In genomic region chr4:145193991-145194511, GRCm38 (mm10) we compare ENCODE assay signal across 8 mouse cellular contexts. TPM values are rescaled to one million over a fixed set of nuclear protein-coding genes. Genes with fewer than 3 reads are reported as not detected.
DNase-seq lines count a peak whose midpoint lies in the region; ATAC-seq and TF ChIP-seq lines count a peak whose summit lies in the region.

No protein-coding gene starts in this region.

- H3K27ac ChIP-seq in cortical plate, adult 2 months (ENCODE audit: insufficient read depth, low read length): peak overlapping the region; percentile 41; the same call in 1 of the 2 replicates
- peak overlapping the region; percentile 82 for H3K27ac ChIP-seq in hindbrain, postnatal 0 days
- peak overlapping the region; percentile 81 for H3K27ac ChIP-seq in liver, embryonic 12.5 days
- H3K27ac ChIP-seq in neural tube, embryonic 12.5 days: no peak overlapping the region

- under 1% methylated on average over 10 of the region's 10 CpGs for WGBS in hindbrain, postnatal 0 days
- WGBS in liver, embryonic 12.5 days (ENCODE audit: insufficient replicate concordance): 2% methylated on average over 10 of the region's 10 CpGs
- 1% methylated on average over 10 of the region's 10 CpGs for WGBS in neural tube, embryonic 12.5 days

- peak overlapping the region; percentile 93 for H3K4me3 ChIP-seq in cortical plate, adult 2 months (ENCODE audit: insufficient read depth, low read length)
- H3K4me3 ChIP-seq in hindbrain, postnatal 0 days (ENCODE audit: low read length): peak overlapping the region; percentile 96
- peak overlapping the region; percentile 88 for H3K4me3 ChIP-seq in liver, embryonic 12.5 days
- H3K4me3 ChIP-seq in neural tube, embryonic 12.5 days: peak overlapping the region; percentile 92

- no peak for TF ChIP-seq CTCF in cortical plate, adult 2 months (IDR thresholded peaks at IDR 0.05; ENCODE audit: extremely low read depth, insufficient read depth, low read length)
- no peak for TF ChIP-seq CTCF in hindbrain, postnatal 0 days (IDR thresholded peaks at IDR 0.05; ENCODE audit: low read depth)

- no peaks in the 10 kb centered on the region for H3K9me3 ChIP-seq in hindbrain, postnatal 0 days (ENCODE audit: low read length)
- no peaks in the 10 kb centered on the region for H3K9me3 ChIP-seq in liver, embryonic 12.5 days (replicated peaks)
- H3K9me3 ChIP-seq in neural tube, embryonic 12.5 days: no peaks in the 10 kb centered on the region

- H3K27me3 ChIP-seq in hindbrain, postnatal 0 days (ENCODE audit: insufficient read depth, low read length): no peaks in the 10 kb centered on the region
- H3K27me3 ChIP-seq in liver, embryonic 12.5 days (replicated peaks): no peaks in the 10 kb centered on the region
- H3K27me3 ChIP-seq in neural tube, embryonic 12.5 days (replicated peaks): no peaks in the 10 kb centered on the region

- H3K9ac ChIP-seq in hindbrain, postnatal 0 days (replicated peaks; ENCODE audit: low read length): peak overlapping the region; percentile 91
- peak overlapping the region; percentile 95 for H3K9ac ChIP-seq in liver, embryonic 12.5 days
- H3K9ac ChIP-seq in neural tube, embryonic 12.5 days: peak overlapping the region; percentile 87

- H3K36me3 ChIP-seq in hindbrain, postnatal 0 days (ENCODE audit: insufficient read depth, low read length): peaks cover 13% of the 10 kb centered on the region; the same call in 1 of the 2 replicates
- peaks cover 22% of the 10 kb centered on the region for H3K36me3 ChIP-seq in liver, embryonic 12.5 days
- peaks cover 11% of the 10 kb centered on the region; the same call in 1 of the 2 replicates for H3K36me3 ChIP-seq in neural tube, embryonic 12.5 days

- peak; percentile 2 for ATAC-seq in activated CD4-positive, CD25-positive, alpha-beta regulatory T cell, adult 4 months
- ATAC-seq in hindbrain, postnatal 0 days: peak; percentile 33
- ATAC-seq in liver, embryonic 12.5 days: peak; percentile 47
- ATAC-seq in neural tube, embryonic 12.5 days (ENCODE audit: low FRiP score, low read depth): peak; percentile 42

- peak; percentile 38 for DNase-seq in 416B (ENCODE audit: low read depth)
- DNase-seq in gastrocnemius, postnatal 14 days: peak; percentile 83
- peak; percentile 56 for DNase-seq in hindbrain, postnatal 0 days (ENCODE audit: low spot score)
- DNase-seq in left cerebral cortex, adult 9 months (ENCODE audit: low spot score in 2 of 2): no peak

- H3K4me2 ChIP-seq in hindbrain, postnatal 0 days (ENCODE audit: low read depth, low read length): peak overlapping the region; percentile 90
- peak overlapping the region; percentile 93 for H3K4me2 ChIP-seq in liver, embryonic 12.5 days
- peak overlapping the region; percentile 94 for H3K4me2 ChIP-seq in neural tube, embryonic 12.5 days (replicated peaks)

- intact Hi-C loops in gastrocnemius, postnatal 14 days (cut with DNase I; ENCODE audit: low total_unique reads): no loop called here

- H3K4me1 ChIP-seq in cortical plate, adult 2 months (ENCODE audit: control insufficient read depth, insufficient read depth, low read length): no peaks in the 10 kb centered on the region; the same call in 1 of the 2 replicates
- H3K4me1 ChIP-seq in hindbrain, postnatal 0 days (ENCODE audit: insufficient read depth, low read length): peaks cover 8% of the 10 kb centered on the region
- peaks cover 65% of the 10 kb centered on the region for H3K4me1 ChIP-seq in liver, embryonic 12.5 days
- peaks cover 10% of the 10 kb centered on the region for H3K4me1 ChIP-seq in neural tube, embryonic 12.5 days

- no peak for TF ChIP-seq POLR2A in cortical plate, adult 2 months (IDR thresholded peaks at IDR 0.05; ENCODE audit: extremely low read depth, insufficient read depth, low read length)

RNA-seq across cellular contexts. Expression of gene Vps13d, which starts 0.8 kb away (rescaled TPM):
- polyA plus RNA-seq in activated CD4-positive, CD25-positive, alpha-beta regulatory T cell, adult 4 months (2017; shearing (Covaris generic)): 10 to 100 TPM in 1 of 2 experiments, 1 to 10 TPM in 1; 9.2 to 17.9 TPM
- polyA plus RNA-seq in cortical plate, adult 2 months (2012; rRNA removed): 48.0 and 50.2 TPM in 2 replicates
- 10 to 100 TPM; 22.7 to 25.9 TPM for total RNA-seq in gastrocnemius, postnatal 14 days (2021)
- 32.8 and 35.3 TPM in 2 replicates for total RNA-seq in hindbrain, postnatal 0 days (2014; rRNA removed)
- polyA plus RNA-seq in hindbrain, postnatal 0 days (2015; fragmentation: Nextera tagmentation; extraction: Ambion mirVana): 7.8 and 8.6 TPM in 2 replicates
- polyA plus RNA-seq in liver, embryonic 12.5 days (2016; fragmentation: Nextera tagmentation; extraction: Ambion mirVana): 3.5 and 3.9 TPM in 2 replicates
- 9.3 and 13.4 TPM in 2 replicates for polyA plus RNA-seq in neural tube, embryonic 12.5 days (2016; fragmentation: Nextera tagmentation; extraction: Ambion mirVana)

RNA-seq across cellular contexts. Expression of gene Tnfrsf1b, which starts 52.6 kb away (rescaled TPM):
- polyA plus RNA-seq in activated CD4-positive, CD25-positive, alpha-beta regulatory T cell, adult 4 months (2017; shearing (Covaris generic)): 100 to 1,000 TPM in 1 of 2 experiments, 10 to 100 TPM in 1; 87.9 to 139 TPM
- 3.1 and 3.6 TPM in 2 replicates for polyA plus RNA-seq in cortical plate, adult 2 months (2012; rRNA removed)
- 1 to 10 TPM; 2.9 to 4.0 TPM for total RNA-seq in gastrocnemius, postnatal 14 days (2021)
- 7.3 and 36.8 TPM in 2 replicates for total RNA-seq in hindbrain, postnatal 0 days (2014; rRNA removed)
- 2.5 and 2.9 TPM in 2 replicates for polyA plus RNA-seq in hindbrain, postnatal 0 days (2015; fragmentation: Nextera tagmentation; extraction: Ambion mirVana)
- polyA plus RNA-seq in liver, embryonic 12.5 days (2016; fragmentation: Nextera tagmentation; extraction: Ambion mirVana): 4.9 TPM in 2 replicates
- 2.9 and 3.1 TPM in 2 replicates for polyA plus RNA-seq in neural tube, embryonic 12.5 days (2016; fragmentation: Nextera tagmentation; extraction: Ambion mirVana)

Comparison
In these comparisons a context has a peak if more than half of its experiments do, and no peak if none do; other contexts are left out.
1. DNase-seq: peak in 416B (single experiment), gastrocnemius, postnatal 14 days (single experiment) and hindbrain, postnatal 0 days (single experiment); none in left cerebral cortex, adult 9 months (0 of 2).
2. RNA of gene Tnfrsf1b, which starts 52.6 kb away (polyA plus RNA-seq): 87.9 to 139 TPM in activated CD4-positive, CD25-positive, alpha-beta regulatory T cell, adult 4 months; 4.9 TPM in liver, embryonic 12.5 days, 3.1 to 3.6 TPM in cortical plate, adult 2 months, 2.5 to 2.9 TPM in hindbrain, postnatal 0 days and 2.9 to 3.1 TPM in neural tube, embryonic 12.5 days; every median in the first group is over 10 times any median in the second.
3. Peak in every context shown above with its lines, with median percentiles within 50 percentile points of each other: ATAC-seq, H3K4me3 ChIP-seq, H3K4me2 ChIP-seq and H3K9ac ChIP-seq.